Mouse (Mus musculus): Measurements from ENCODE around the gene Lin54.

- TF ChIP-seq POLR2A (IDR thresholded peaks at IDR 0.05; ENCODE audit: insufficient read length, low read depth) = no peak
- TF ChIP-seq TCF3 (IDR thresholded peaks at IDR 0.05; ENCODE audit: insufficient read length, low read depth) = no peak
- TF ChIP-seq E2F4 (IDR thresholded peaks at IDR 0.05; ENCODE audit: insufficient read depth) = no peak
- TF ChIP-seq CEBPB (IDR thresholded peaks at IDR 0.05; ENCODE audit: insufficient read depth, poor library complexity, severe bottlenecking) = no peak
- no peak for TF ChIP-seq USF1 (IDR thresholded peaks at IDR 0.05; ENCODE audit: low read depth)
- no peak for TF ChIP-seq MAX (IDR thresholded peaks at IDR 0.05; ENCODE audit: low read depth)
- no peak for TF ChIP-seq TCF12 (IDR thresholded peaks at IDR 0.05; ENCODE audit: insufficient read depth, poor library complexity, severe bottlenecking)
Observed at GRCm38 (mm10) chr5:100437917-100438316, 62.5 kb downstream of the Lin54 start.
